Mouse (Mus musculus) heart, postnatal 10 days (tissue): ENCODE data around the gene Ank2. TPM values are rescaled to one million over a fixed set of nuclear protein-coding genes. Genes with fewer than 3 reads are reported as not detected.

Experiments used
- DNase-seq, 2 experiments: peaks; one replicate each; pipeline ENCODE4 v3.0.0; 2021
- intact Hi-C: fragments of 180-260 bp; cut with DNase I; formaldehyde crosslinking; loops from one replicate; pipeline ENCODE4 v1.15.1; 2025
- total RNA-seq, 2 experiments: library from RNA; stranded (reverse); gene quantifications; 2 replicates each; pipeline ENCODE4 v1.2.3; 2021

Ank2 gene
- 100 to 1,000 TPM; 289 to 290 TPM for total RNA-seq

DNA sequence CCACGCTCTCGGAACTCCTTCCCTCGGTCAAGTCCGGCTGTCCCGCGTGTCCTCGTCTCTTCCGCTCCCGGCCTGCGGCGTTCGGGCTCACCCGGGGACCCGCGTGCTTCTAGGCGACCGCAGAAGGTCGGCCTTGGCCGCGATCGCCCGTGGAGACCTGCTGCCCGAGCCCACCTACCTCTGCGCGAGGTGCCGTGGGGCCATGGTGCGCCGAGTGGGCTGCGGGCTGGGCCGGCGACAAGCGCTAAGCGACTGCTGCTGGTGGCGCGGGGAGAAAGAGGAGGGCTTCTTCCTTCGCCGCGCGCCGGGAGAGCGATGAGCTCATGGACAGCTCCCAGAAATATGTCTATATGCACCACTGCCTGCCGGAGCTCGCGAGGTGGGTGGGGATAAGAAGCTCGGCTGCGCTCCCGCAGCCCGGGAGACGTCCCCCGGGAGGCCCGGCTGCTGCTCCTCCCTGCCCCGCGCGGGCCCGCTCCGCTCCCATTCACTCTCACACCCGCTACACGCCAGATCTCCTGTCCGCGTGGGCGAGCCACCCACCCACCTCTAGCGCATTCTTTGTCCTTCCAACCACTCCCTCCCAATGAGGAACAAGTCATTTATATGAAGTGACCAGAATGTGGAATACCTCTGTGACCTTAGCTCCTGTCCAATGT is at the start of gene Ank2:
TSS of gene Ank2 (minus strand) at position 609 of the 659 bp plus-strand sequence.
- peak; percentile 61 to 63 for DNase-seq
- intact Hi-C loops: loop anchor here (2.0 to 5.0 kb wide), 2 partner anchors 22 to 47 kb away; no protein-coding TSS in a partner anchor

DNA sequence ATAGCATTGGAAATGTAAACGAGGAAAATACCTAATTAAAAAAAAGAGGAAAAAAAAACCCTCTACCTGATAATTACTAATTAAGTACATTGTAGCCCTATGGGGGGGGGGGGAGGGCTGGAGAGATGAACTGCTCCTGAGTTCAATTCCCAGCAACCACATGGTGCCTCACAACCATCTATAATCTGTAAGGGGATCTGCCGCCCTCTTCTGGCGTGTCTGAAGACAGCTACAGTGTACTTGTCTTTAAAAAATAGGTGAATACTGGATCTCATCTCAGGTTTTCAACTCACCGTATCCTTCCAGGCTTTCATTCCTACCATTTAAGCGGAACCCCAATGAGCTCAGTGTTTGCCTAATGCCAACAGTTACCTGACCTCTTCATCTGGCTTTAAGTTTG is 48.7 kb upstream of the Ank2 start:
- DNase-seq: peak in 1 of 2 experiments; percentile 39

GRCm38 (mm10) chr3:127544610-127545121 is 45.5 kb upstream of the Ank2 start:
- intact Hi-C loops: loop anchor here (5.0 kb wide), 1 partner anchor 362 kb away; no protein-coding TSS in a partner anchor
- DNase-seq: no peak

More for the DNA sequence above, 48.7 kb upstream of the Ank2 start:
- intact Hi-C loops: loop anchor here (2.0 to 5.0 kb wide), 2 partner anchors 97 to 366 kb away; no protein-coding TSS in a partner anchor

DNA sequence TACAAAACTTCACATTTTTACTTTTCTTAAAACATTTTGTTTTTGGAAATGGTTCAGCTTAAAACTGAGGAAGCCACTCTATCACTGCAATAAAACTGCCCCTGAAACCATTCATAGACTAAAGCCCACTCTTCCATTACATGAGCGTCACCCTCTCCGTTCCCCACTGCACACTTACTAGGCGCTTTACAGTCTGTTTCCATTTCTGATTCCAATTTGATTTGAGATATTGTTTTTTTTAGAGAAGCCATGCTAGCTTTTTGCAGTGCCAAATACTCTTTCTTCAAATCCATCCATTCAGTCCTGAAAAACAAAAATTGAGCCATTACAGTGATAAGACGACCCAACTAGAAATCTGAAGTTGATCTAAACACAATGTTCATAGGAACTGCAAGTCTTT is 44.8 kb upstream of the Ank2 start:
- intact Hi-C loops: no loop called here

GRCm38 (mm10) chr3:127539193-127539592 is 40.0 kb upstream of the Ank2 start:
- DNase-seq: peak in 1 of 2 experiments; percentile 16
- intact Hi-C loops: no loop called here

More for the DNA sequence above, 44.8 kb upstream of the Ank2 start:
- no peak for DNase-seq

DNA sequence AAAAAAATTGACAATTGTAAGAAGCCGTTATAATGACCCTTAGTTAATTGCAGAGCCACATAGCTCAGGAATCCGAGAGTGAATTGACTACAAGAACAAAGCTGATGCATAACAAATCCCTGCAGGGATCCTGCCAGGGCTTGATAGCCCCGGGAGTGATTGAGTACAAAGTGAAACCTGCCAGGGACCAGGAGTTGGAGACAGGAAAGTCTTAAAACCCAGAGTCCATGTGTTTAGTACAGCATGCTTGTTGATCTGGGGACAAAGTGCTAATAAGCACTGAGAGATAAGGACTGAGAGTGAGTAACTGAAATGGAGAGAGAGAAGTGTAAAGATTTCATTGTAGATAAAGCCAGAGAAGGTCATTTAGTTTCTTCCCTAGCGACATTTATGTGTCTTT is 31.1 kb upstream of the Ank2 start:
- DNase-seq: no peak
- intact Hi-C loops: no loop called here

- DNase-seq: no peak
- intact Hi-C loops: no loop called here
Measured at GRCm38 (mm10) chr3:127529824-127530223, 30.7 kb upstream of the Ank2 start.

GRCm38 (mm10) chr3:127529210-127529609 is 30.1 kb upstream of the Ank2 start:
- intact Hi-C loops: no loop called here
- DNase-seq: no peak

- intact Hi-C loops: no loop called here
- DNase-seq: peak; percentile 77 to 82
Measured at GRCm38 (mm10) chr3:127527465-127528034, 28.4 kb upstream of the Ank2 start.

GRCm38 (mm10) chr3:127525188-127525819 is 26.2 kb upstream of the Ank2 start:
- intact Hi-C loops: no loop called here
- peak; percentile 58 to 60 for DNase-seq

- DNase-seq: peak; percentile 62 to 63
- intact Hi-C loops: loop anchor here (2.0 kb wide), 1 partner anchor 22 kb away; the partner anchor contains the start of gene Ank2
Measured at GRCm38 (mm10) chr3:127521156-127521555, 22.0 kb upstream of the Ank2 start.

DNA sequence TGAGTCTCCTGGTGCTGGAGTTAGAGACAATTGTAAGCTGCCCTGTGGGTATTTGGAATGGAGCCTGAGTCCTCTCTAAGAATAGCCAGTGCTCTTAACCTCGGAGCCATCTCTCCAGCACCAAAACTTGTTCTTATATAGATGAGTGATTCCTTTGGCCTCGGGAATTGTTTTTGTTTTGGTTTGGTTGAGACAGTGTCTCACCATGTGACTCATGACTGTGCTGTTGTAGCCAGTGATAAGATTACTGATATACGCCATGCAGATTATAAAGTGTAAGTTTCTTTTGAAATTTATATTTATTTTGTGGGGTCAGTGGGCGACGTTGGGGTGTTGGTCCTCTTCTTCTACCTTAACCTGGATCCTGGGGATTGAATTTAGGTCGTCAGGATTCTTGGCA is 21.1 kb upstream of the Ank2 start:
- intact Hi-C loops: loop anchor here (2.0 kb wide), 1 partner anchor 21 kb away; the partner anchor contains the start of gene Ank2

GRCm38 (mm10) chr3:127515251-127515650 is 16.1 kb upstream of the Ank2 start:
- intact Hi-C loops: no loop called here
- DNase-seq: no peak

More for the DNA sequence above, 21.1 kb upstream of the Ank2 start:
- peak in 1 of 2 experiments; percentile 42 for DNase-seq

DNA sequence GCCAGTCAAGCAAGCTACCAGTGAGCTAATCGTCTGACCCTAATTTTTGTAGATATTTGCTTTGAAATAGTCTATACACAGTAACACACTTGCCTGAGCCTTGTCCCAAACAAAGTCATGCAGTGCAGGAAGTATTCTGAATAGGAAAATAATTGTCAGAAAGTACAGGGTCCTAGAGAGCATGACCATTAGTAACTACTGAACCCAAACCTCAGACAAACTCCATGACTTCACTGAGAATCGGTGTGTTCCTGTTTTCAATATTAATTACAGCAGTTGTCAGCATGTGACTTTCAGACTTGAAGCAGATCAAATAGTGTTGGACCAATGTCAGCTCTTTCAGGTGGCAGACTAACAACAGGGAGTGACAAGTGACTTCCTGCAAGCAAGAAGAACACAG is 14.5 kb upstream of the Ank2 start:
- no peak for DNase-seq
- intact Hi-C loops: no loop called here

- intact Hi-C loops: no loop called here
- no peak for DNase-seq
Measured at GRCm38 (mm10) chr3:127512794-127513335, 13.7 kb upstream of the Ank2 start.

DNA sequence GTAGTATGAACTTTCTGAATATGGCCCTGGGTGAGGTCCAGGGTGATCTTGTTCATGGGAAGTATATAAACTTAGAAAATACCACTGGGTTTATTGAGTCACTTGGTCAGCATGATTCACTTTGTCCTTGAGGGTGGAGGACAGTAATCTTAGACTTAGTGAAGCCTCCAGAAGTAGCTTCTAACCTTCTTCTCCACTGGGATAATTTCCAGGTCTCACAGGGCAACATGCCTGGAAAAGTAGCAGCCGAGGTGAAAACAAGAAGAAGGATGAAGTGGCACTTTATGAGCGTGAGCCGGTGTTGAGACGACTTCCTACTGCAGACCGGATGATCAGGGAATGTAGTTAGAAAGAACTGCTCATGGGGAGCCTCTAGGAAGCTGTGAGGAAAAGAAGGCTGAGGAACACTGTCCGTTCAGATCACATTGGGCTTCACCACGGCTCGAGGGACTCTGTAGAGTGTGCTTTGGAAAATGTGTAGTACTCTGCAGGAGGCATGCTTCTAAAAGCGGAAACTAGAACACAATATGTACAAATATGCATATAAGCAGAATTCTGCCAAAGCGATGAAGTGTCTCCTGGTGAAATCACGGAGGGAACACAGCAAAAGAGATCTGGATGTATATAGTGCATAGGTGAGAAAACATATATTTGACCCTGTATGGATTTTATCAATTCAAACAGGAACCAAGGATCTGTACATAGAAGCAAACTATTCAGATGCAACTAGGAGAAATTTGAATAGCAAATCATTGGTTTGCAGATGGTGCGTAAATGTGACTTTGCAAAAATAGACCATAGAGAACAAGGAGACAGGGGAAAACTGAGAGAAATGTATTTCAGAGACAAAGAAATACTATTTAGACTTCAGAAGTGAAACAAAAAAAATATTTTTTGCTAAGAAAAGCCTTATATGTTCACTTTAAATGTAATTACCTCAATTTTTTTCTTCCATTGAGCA is 12.9 kb upstream of the Ank2 start:
- intact Hi-C loops: no loop called here
- DNase-seq: no peak

- intact Hi-C loops: no loop called here
Measured at GRCm38 (mm10) chr3:127507878-127508783, 9.0 kb upstream of the Ank2 start.

DNA sequence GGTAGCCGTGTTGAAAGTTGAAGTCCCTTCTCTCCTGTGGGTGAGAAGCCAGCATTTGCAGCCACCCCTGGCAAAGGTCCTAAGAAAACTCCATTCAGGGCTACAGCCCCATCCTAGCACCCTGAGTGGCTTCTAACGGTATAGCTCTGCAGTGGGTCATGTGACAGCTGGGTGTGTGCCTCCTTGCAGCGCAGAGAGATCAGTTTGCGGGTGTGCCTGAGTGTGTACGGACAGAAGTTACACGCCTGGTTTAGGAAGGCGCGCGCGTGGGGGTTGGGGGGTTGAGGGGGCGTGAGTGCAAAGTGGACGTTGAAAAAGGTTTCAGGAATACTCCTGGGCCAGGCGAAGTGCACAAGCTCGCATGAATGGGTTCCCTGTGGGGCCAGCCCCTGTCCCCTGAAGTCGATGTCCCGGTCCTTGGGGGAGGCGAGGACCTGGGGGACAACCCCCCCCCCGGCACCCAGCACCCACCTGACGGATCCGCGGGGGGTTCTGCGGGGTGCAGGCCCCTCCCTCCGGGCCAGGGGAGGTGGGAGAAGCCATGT is 881 bp downstream of the Ank2 start:
- intact Hi-C loops: loop anchor here (2.0 to 5.0 kb wide), 2 partner anchors 23 to 46 kb away; no protein-coding TSS in a partner anchor
- DNase-seq: peak; percentile 44 to 50

More at GRCm38 (mm10) chr3:127507878-127508783, 9.0 kb upstream of the Ank2 start:
- no peak for DNase-seq
